Mouse (Mus musculus): ENCODE data around the gene Bpgm. TPM values are rescaled to one million over a fixed set of nuclear protein-coding genes. Genes with fewer than 3 reads are reported as not detected.
A peak's percentile ranks its signal among the peaks of the same experiment; 100 is the strongest.

The Bpgm gene
- total RNA-seq, 2 experiments from 2014 or later, result 56.1 to 58.7 TPM

- no peak for TF ChIP-seq CTCF (IDR thresholded peaks at IDR 0.05)
- intact Hi-C loops (cut with DNase I), result no loop called here
- no peak overlapping the region for H3K4me3 ChIP-seq
- H3K27ac ChIP-seq, result no peak overlapping the region
- DNase-seq (ENCODE audit: extremely low spot score in 1 of 2, low spot score in 2 of 2), result no peak
These were observed 67.5 kb downstream of the Bpgm start for GRCm38 (mm10) chr6:34543303-34544206.

DNA sequence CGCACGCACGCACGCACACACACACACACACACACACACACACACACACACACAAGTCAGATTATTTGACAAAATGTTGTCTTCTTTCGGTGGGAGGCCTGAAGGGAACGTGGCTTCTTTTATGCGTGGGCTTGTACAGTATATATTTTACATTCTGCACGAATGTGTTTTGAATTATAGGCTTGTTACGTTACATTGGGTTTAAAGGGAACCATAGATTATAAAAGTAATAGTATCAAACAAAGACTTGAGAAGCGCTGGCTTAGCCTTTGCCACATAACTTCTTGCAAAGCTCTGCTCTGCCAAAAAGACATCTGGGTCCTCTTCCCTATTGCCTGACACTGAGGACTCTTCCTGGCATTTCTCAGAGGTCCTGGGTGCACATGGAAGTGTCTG, 68.2 kb downstream of the Bpgm start:
- no peak for TF ChIP-seq CTCF (IDR thresholded peaks at IDR 0.05)
- intact Hi-C loops (cut with DNase I), result no loop called here
- no peak overlapping the region for H3K27ac ChIP-seq
- DNase-seq (ENCODE audit: extremely low spot score in 1 of 2, low spot score in 2 of 2), result no peak
- no peak overlapping the region for H3K4me3 ChIP-seq

GRCm38 (mm10) chr6:34545286-34545685, 69.3 kb downstream of the Bpgm start:
- intact Hi-C loops (cut with DNase I), result no loop called here
- no peak overlapping the region for H3K4me3 ChIP-seq
- DNase-seq (ENCODE audit: extremely low spot score in 1 of 2, low spot score in 2 of 2), result no peak
- TF ChIP-seq CTCF (IDR thresholded peaks at IDR 0.05), result no peak
- H3K27ac ChIP-seq, result no peak overlapping the region

DNA sequence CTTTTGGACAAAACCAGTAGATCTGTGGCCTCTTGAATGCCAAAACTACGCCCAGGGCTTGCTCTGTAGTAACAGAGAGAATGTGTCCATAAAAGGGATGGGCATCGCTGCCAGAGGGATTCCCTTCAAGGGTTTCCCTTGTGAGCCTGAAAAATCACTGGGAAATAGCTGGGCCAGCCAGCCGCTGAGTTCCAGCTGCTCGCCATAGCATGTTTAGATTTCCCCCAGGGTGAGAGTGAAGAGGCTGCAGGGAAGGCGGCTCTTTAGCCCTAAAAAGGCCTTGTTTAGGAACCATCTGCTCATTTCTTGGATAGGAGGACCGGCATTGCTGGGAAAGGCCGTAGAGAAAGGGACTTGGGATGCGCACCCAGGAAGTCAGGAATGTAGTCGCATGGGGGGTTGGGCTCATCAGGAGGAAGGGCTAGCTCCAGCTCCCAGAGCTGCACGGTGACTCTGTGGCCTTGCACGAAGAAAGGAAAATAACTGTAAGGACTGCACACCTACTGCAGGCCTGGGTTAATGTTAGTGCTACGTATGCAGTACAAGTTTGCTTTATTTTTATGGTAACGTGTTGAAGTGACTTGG, 72.5 kb downstream of the Bpgm start:
- DNase-seq (ENCODE audit: extremely low spot score in 1 of 2, low spot score in 2 of 2), result no peak
- Histone ChIP-seq H3K4me3 (no peak overlapping the region), H3K27ac (no peak overlapping the region)
- intact Hi-C loops (cut with DNase I), result no loop called here
- TF ChIP-seq CTCF (IDR thresholded peaks at IDR 0.05), result no peak

DNA sequence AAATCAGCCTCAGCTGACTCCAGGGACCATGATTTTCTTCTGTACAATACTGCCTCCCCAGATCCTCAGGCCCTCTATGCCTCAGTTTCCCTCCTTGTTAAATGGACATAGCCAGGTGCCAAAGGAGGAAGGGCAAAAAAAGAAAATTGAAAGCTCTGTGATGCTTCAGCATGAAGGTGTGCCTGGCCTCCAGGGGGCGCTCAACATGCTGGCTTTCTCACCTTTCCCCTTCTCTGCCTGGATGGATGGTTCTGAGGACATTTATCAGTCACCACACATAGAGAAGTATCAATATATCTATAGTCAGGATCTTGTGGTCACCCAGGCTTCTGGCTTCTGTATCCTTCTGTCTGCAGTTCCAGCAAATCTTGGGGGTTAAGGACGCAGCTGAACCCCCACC, 73.0 kb downstream of the Bpgm start:
- intact Hi-C loops (cut with DNase I), result loop anchor here (1.0 kb wide), 1 partner anchor 205 kb away; no protein-coding TSS in a partner anchor
- H3K27ac ChIP-seq, result no peak overlapping the region
- peak; percentile 16 to 19 for DNase-seq (ENCODE audit: extremely low spot score in 1 of 2, low spot score in 2 of 2)
- H3K4me3 ChIP-seq, result no peak overlapping the region
- TF ChIP-seq CTCF (IDR thresholded peaks at IDR 0.05), result peak; percentile 73

DNA sequence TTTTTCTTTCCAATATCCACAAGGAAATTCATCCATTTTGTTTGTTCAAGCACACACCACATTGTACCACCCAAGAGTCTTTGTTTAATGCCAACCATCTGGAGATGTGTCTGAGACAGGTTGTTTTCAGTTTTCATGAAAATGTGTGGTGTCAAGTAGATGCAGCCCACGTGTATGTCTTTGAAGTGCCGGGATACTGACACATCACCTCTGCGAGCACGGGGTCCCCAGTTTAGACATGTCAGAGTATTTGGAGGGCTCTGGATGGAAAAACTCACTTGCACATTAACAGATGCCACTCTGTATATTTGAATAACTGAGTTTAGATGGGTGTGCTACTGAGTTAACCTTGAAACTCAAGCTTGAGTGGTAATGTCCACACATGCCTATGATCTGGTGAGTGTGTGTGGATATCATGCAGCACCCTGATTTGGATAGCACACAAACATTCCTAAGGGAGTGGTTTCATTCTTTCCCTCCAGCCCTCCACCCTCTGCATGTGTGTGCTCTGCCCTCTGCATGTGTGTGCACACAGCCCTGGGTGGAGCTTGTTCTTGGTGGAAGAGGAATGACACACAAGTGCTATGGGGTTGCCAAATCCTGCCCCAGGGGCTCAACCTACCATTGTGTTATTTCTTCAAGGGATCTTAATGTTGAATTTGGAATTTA, 76.6 kb downstream of the Bpgm start:
- intact Hi-C loops (cut with DNase I), result no loop called here
- no peak for TF ChIP-seq CTCF (IDR thresholded peaks at IDR 0.05)
- H3K4me3 ChIP-seq, result no peak overlapping the region
- no peak overlapping the region for H3K27ac ChIP-seq
- no peak for DNase-seq (ENCODE audit: extremely low spot score in 1 of 2, low spot score in 2 of 2)

GRCm38 (mm10) chr6:34554291-34554997, 78.4 kb downstream of the Bpgm start:
- intact Hi-C loops (cut with DNase I), result no loop called here
- H3K4me3 ChIP-seq, result no peak overlapping the region
- TF ChIP-seq CTCF (IDR thresholded peaks at IDR 0.05), result no peak

More at GRCm38 (mm10) chr6:34554291-34554997, 78.4 kb downstream of the Bpgm start:
- H3K27ac ChIP-seq, result no peak overlapping the region
- DNase-seq (ENCODE audit: extremely low spot score in 1 of 2, low spot score in 2 of 2), result no peak

Other genes with a start within 250 kb of the Bpgm start
- gene Akr1b3, start 158.7 kb upstream of the Bpgm start, total RNA-seq (2021), result 10 to 100 TPM; 43.1 to 43.4 TPM
- under 1 TPM; 0.26 to 0.68 TPM for gene Akr1b8, start 122.1 kb upstream of the Bpgm start, total RNA-seq (2021)
- 10 to 100 TPM; 21.0 to 24.2 TPM for gene Akr1b10, start 92.0 kb upstream of the Bpgm start, total RNA-seq (2021)
- not detected for gene Akr1b7, start 63.9 kb upstream of the Bpgm start, total RNA-seq (2021)
- 10 to 100 TPM; 20.9 to 22.4 TPM for gene Cald1, start 122.3 kb downstream of the Bpgm start, total RNA-seq (2021)

Measured in left cerebral cortex, adult 2 months (tissue).